Mouse (Mus musculus) limb, embryonic 14.5 days (tissue): ENCODE results near the gene Akap2. TPM values are rescaled to one million over a fixed set of nuclear protein-coding genes. Genes with fewer than 3 reads are reported as not detected.

Experiments used
- ATAC-seq: fragments of 200-750 bp; cut with Nextera tagmentation; 2 replicates; pipeline ENCODE4 v1.8.0; 2017; ENCODE audit warnings: low read depth, moderate number of reproducible peaks, moderate TSS enrichment; ENCODE audit not compliant: low FRiP score
- DNase-seq: peaks from one replicate; pipeline ENCODE4 v3.0.0-alpha.2; 2015; ENCODE audit warnings: low spot score
- H3K27ac ChIP-seq: fragments of 300-500 bp; sonication (generic); replicated peaks from 2 replicates; pipeline ENCODE4 v1.5.1; 2014; ENCODE audit warnings: low read depth, mild to moderate bottlenecking, low read length, moderate library complexity, mixed read lengths
- H3K27me3 ChIP-seq: fragments of 300-500 bp; sonication (generic); 2 replicates; pipeline ENCODE4 v1.6.1; 2014; ENCODE audit warnings: low read length, mixed read lengths; ENCODE audit not compliant: control insufficient read depth, insufficient read depth
- H3K36me3 ChIP-seq: fragments of 300-500 bp; sonication (generic); 2 replicates; pipeline ENCODE4 v1.6.1; 2014; ENCODE audit warnings: mild to moderate bottlenecking, low read length, moderate library complexity, mixed read lengths; ENCODE audit not compliant: control insufficient read depth, insufficient read depth
- H3K4me1 ChIP-seq: fragments of 300-500 bp; sonication (generic); 2 replicates; pipeline ENCODE4 v1.6.1; 2014; ENCODE audit warnings: antibody characterized with exemption, low read length, mixed read lengths; ENCODE audit not compliant: control insufficient read depth, insufficient read depth
- H3K4me2 ChIP-seq: fragments of 300-500 bp; sonication (generic); replicated peaks from 2 replicates; pipeline ENCODE4 v1.6.1; 2014; ENCODE audit warnings: low read depth, mild to moderate bottlenecking, low read length, moderate library complexity; ENCODE audit not compliant: severe bottlenecking
- H3K4me3 ChIP-seq: fragments of 300-500 bp; sonication (generic); replicated peaks from 2 replicates; pipeline ENCODE4 v1.5.1; 2014; ENCODE audit warnings: low read length
- H3K9ac ChIP-seq: fragments of 300-500 bp; sonication (generic); 2 replicates; pipeline ENCODE4 v1.6.1; 2014; ENCODE audit warnings: mild to moderate bottlenecking, low read depth, low read length, moderate library complexity; ENCODE audit not compliant: severe bottlenecking
- H3K9me3 ChIP-seq: fragments of 300-500 bp; sonication (generic); 2 replicates; pipeline ENCODE4 v1.6.1; 2016; ENCODE audit warnings: low read length; ENCODE audit not compliant: control insufficient read depth
- POLR2A ChIP-seq: fragments of 200-500 bp; IDR thresholded peaks from 2 replicates; pipeline ENCODE4 v1.8.0; 2012; ENCODE audit warnings: inconsistent platforms, mild to moderate bottlenecking, moderate library complexity, borderline replicate concordance; ENCODE audit not compliant: insufficient read depth, insufficient read length; ENCODE audit errors: extremely low read depth
- WGBS: fragments of 180-500 bp; shearing (Covaris S2); extraction: QIAGEN DNeasy Blood & Tissue Kit; methylation state at CpG from one replicate; pipeline ENCODE4 v1.1.7; 2014; 5-methylcytosine and 5-hydroxymethylcytosine counted together
- polyA plus RNA-seq, 2 experiments: library from polyadenylated mRNA; depleted of rRNA in 1 of 2; stranded (reverse) in 1 of 2; unstranded in 1 of 2; fragments of >200 nt; fragmentation: Nextera tagmentation in 1 of 2; extraction: Ambion mirVana in 1 of 2; gene quantifications; 2 replicates each; pipeline versions ENCODE4 v1.2.1 to v1.2.3; 2012 to 2014

The Akap2 gene
- polyA plus RNA-seq, 2 experiments, result 23.6 to 27.6 TPM

- ATAC-seq, result no peak
- Histone ChIP-seq H3K27ac (peak overlapping the region; percentile 52; the same call in 1 of the 2 replicates), H3K36me3 (no peaks in the 10 kb centered on the region), H3K27me3 (no peaks in the 10 kb centered on the region), H3K9me3 (no peaks in the 10 kb centered on the region), H3K4me1 (peaks cover 9% of the 10 kb centered on the region), H3K4me3 (no peak overlapping the region), H3K9ac (peak overlapping the region; percentile 43), H3K4me2 (peak overlapping the region; percentile 30)
- no peak for TF ChIP-seq POLR2A
- no peak for DNase-seq
- 10% methylated on average over 11 of the region's 11 CpGs for WGBS
Measured at GRCm38 (mm10) chr4:57821556-57822356, 104.3 kb downstream of the Akap2 start.

DNA sequence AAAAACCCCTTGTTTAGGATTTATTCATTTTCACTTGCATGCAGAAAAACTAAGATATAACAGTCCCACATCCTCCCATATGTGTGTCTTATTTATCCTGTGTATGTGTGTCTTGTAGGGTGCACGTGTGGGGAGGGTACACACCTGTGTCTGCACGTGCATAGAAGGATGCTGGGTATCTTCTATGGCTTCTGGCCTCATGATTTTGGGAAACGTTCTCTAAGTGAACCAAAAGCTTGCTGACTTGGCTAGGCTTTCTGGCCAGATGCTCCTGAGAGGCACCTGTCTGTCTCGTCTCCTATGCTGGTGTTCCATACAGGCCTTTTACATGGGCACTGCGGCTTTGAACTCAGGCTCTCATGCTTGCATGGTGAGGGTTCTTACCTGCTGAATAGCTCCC, 105.2 kb downstream of the Akap2 start:
- no peak for TF ChIP-seq POLR2A
- 82% methylated on average over 5 of the region's 5 CpGs for WGBS
- no peak overlapping the region for H3K4me3 ChIP-seq
- no peaks in the 10 kb centered on the region for H3K36me3 ChIP-seq
- no peak overlapping the region for H3K9ac ChIP-seq
- no peak for DNase-seq
- no peak overlapping the region for H3K27ac ChIP-seq
- H3K9me3 ChIP-seq, result no peaks in the 10 kb centered on the region
- H3K4me1 ChIP-seq, result peaks cover 9% of the 10 kb centered on the region
- no peaks in the 10 kb centered on the region for H3K27me3 ChIP-seq
- H3K4me2 ChIP-seq, result no peak overlapping the region
- ATAC-seq, result no peak

DNA sequence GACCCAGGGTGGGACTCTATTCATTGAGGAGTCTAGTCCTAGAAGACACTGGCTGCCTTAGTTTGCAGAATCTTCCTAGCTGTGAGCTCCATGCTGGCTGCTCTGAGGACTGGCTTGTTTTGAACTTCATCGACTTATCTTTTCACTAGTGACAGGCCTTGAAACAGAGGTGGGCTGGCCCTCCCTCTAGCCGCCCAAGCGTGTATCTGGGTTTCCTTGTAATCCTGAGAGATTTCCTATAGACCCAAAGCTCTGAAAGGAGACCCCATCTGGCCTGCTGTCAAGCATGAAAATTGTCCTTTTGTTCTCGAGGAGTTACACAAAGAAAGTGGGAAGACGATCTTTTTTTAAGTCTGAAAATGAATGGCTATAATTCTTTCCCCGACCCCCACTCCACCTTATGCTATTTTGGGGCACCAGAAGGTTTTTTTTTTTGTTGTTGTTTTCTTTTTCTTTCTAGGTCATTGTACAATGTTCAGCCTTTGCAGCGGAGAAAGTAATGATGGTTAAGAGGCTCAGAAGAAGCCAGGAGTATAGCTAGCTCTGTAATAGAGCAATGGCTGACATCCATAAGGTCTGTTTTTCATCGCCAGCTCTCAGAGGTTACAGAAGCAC, 107.3 kb downstream of the Akap2 start:
- H3K4me3 ChIP-seq, result no peak overlapping the region
- no peaks in the 10 kb centered on the region for H3K27me3 ChIP-seq
- no peaks in the 10 kb centered on the region for H3K9me3 ChIP-seq
- no peak overlapping the region for H3K9ac ChIP-seq
- no peak overlapping the region for H3K4me2 ChIP-seq
- H3K36me3 ChIP-seq, result no peaks in the 10 kb centered on the region
- no peak for ATAC-seq
- 65% methylated on average over 8 of the region's 8 CpGs for WGBS
- DNase-seq, result no peak
- no peak overlapping the region for H3K27ac ChIP-seq
- peaks cover 9% of the 10 kb centered on the region for H3K4me1 ChIP-seq
- no peak for TF ChIP-seq POLR2A

- Histone ChIP-seq H3K4me1 (peaks cover 9% of the 10 kb centered on the region), H3K9ac (no peak overlapping the region), H3K36me3 (no peaks in the 10 kb centered on the region), H3K27me3 (no peaks in the 10 kb centered on the region), H3K9me3 (no peaks in the 10 kb centered on the region), H3K4me3 (no peak overlapping the region), H3K27ac (no peak overlapping the region), H3K4me2 (no peak overlapping the region)
- ATAC-seq (no peak), DNase-seq (no peak)
- 83% methylated on average over 7 of the region's 7 CpGs for WGBS
- TF ChIP-seq POLR2A, result no peak
Measured at GRCm38 (mm10) chr4:57826272-57826671, 108.8 kb downstream of the Akap2 start.

DNA sequence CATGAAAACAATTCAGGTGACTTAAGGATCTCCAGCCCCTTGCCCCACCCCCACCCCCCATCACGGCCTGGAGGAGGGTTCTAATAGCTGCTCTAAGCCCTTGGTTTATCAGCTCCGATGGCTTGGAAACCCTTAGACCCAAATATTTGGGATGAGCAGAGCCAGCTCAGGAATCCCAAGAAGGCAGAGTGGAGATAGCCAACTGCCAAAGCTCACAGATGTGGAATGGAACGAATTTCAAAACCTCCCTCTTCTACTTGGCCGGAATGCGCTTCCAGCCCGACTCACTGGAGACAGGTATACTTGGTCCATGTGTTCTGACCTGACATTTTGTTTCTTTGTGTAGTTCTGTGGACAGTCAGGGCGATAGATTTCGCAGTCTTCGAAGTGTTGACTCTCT, 111.7 kb downstream of the Akap2 start:
- Histone ChIP-seq H3K27me3 (no peaks in the 10 kb centered on the region), H3K4me2 (no peak overlapping the region), H3K4me3 (no peak overlapping the region), H3K9ac (no peak overlapping the region), H3K9me3 (no peaks in the 10 kb centered on the region), H3K27ac (no peak overlapping the region), H3K36me3 (no peaks in the 10 kb centered on the region), H3K4me1 (peaks cover 6% of the 10 kb centered on the region)
- no peak for TF ChIP-seq POLR2A
- ATAC-seq, result no peak
- WGBS, result 69% methylated on average over 9 of the region's 9 CpGs
- no peak for DNase-seq
